Mouse (Mus musculus): ENCODE results near the gene Xylt1.

The Xylt1 gene

GRCm38 (mm10) chr7:117516896-117517295 lies 136.1 kb downstream of the Xylt1 start:
- no peak for DNase-seq (ENCODE audit: low spot score in 2 of 2)

GRCm38 (mm10) chr7:117521369-117521768 lies 140.6 kb downstream of the Xylt1 start:
- no peak for DNase-seq (ENCODE audit: low spot score in 2 of 2)

GRCm38 (mm10) chr7:117522092-117522635 lies 141.4 kb downstream of the Xylt1 start:
- DNase-seq (ENCODE audit: low spot score in 2 of 2): no peak

GRCm38 (mm10) chr7:117524430-117525214 lies 143.8 kb downstream of the Xylt1 start:
- no peak for DNase-seq (ENCODE audit: low spot score in 2 of 2)

GRCm38 (mm10) chr7:117525678-117526077 lies 144.9 kb downstream of the Xylt1 start:
- no peak for DNase-seq (ENCODE audit: low spot score in 2 of 2)

- DNase-seq (ENCODE audit: low spot score in 2 of 2): no peak
Observed at GRCm38 (mm10) chr7:117526570-117526969, 145.8 kb downstream of the Xylt1 start.

- DNase-seq (ENCODE audit: low spot score in 2 of 2): no peak
Observed at GRCm38 (mm10) chr7:117529787-117530655, 149.2 kb downstream of the Xylt1 start.

- no peak for DNase-seq (ENCODE audit: low spot score in 2 of 2)
Observed at GRCm38 (mm10) chr7:117532651-117533050, 151.9 kb downstream of the Xylt1 start.

- no peak for DNase-seq (ENCODE audit: low spot score in 2 of 2)
Observed at GRCm38 (mm10) chr7:117533164-117533563, 152.4 kb downstream of the Xylt1 start.

GRCm38 (mm10) chr7:117539931-117540330 lies 159.2 kb downstream of the Xylt1 start:
- DNase-seq (ENCODE audit: low spot score in 2 of 2): no peak

GRCm38 (mm10) chr7:117540413-117540812 lies 159.6 kb downstream of the Xylt1 start:
- DNase-seq (ENCODE audit: low spot score in 2 of 2): no peak

GRCm38 (mm10) chr7:117541056-117541455 lies 160.3 kb downstream of the Xylt1 start:
- no peak for DNase-seq (ENCODE audit: low spot score in 2 of 2)

GRCm38 (mm10) chr7:117541681-117542080 lies 160.9 kb downstream of the Xylt1 start:
- no peak for DNase-seq (ENCODE audit: low spot score in 2 of 2)

GRCm38 (mm10) chr7:117543041-117543440 lies 162.3 kb downstream of the Xylt1 start:
- no peak for DNase-seq (ENCODE audit: low spot score in 2 of 2)

- DNase-seq (ENCODE audit: low spot score in 2 of 2): no peak
Observed at GRCm38 (mm10) chr7:117544126-117544525, 163.3 kb downstream of the Xylt1 start.

- no peak for DNase-seq (ENCODE audit: low spot score in 2 of 2)
Observed at GRCm38 (mm10) chr7:117548301-117548700, 167.5 kb downstream of the Xylt1 start.

GRCm38 (mm10) chr7:117550916-117551549 lies 170.3 kb downstream of the Xylt1 start:
- DNase-seq (ENCODE audit: low spot score in 2 of 2): no peak

- DNase-seq (ENCODE audit: low spot score in 2 of 2): no peak
Observed at GRCm38 (mm10) chr7:117553228-117553627, 172.4 kb downstream of the Xylt1 start.

GRCm38 (mm10) chr7:117555735-117556134 lies 175.0 kb downstream of the Xylt1 start:
- DNase-seq (ENCODE audit: low spot score in 2 of 2): no peak

- no peak for DNase-seq (ENCODE audit: low spot score in 2 of 2)
Observed at GRCm38 (mm10) chr7:117558166-117558565, 177.4 kb downstream of the Xylt1 start.

- DNase-seq (ENCODE audit: low spot score in 2 of 2): no peak
Observed at GRCm38 (mm10) chr7:117559051-117559450, 178.3 kb downstream of the Xylt1 start.

- DNase-seq (ENCODE audit: low spot score in 2 of 2): no peak
Observed at GRCm38 (mm10) chr7:117563939-117564499, 183.2 kb downstream of the Xylt1 start.
